Mouse (Mus musculus) midbrain, embryonic 14.5 days (tissue): ENCODE data around the gene Ippk. TPM values are rescaled to one million over a fixed set of nuclear protein-coding genes. Genes with fewer than 3 reads are reported as not detected.

Source experiments
- ATAC-seq: fragments of 200-750 bp; cut with Nextera tagmentation; 2 replicates; pipeline ENCODE4 v1.8.0; 2017; ENCODE audit warnings: moderate number of reproducible peaks, moderate library complexity; ENCODE audit not compliant: low FRiP score, low TSS enrichment
- DNase-seq: peaks from one replicate; pipeline ENCODE4 v3.0.0-alpha.2; 2015
- H3K27ac ChIP-seq: fragments of 300-500 bp; sonication (generic); replicated peaks from 2 replicates; pipeline ENCODE4 v1.5.1; 2014; ENCODE audit warnings: mild to moderate bottlenecking, low read depth, low read length, moderate library complexity
- H3K27me3 ChIP-seq: fragments of 300-500 bp; sonication (generic); 2 replicates; pipeline ENCODE4 v1.6.1; 2014; ENCODE audit warnings: low read length, control low read depth, mixed read lengths; ENCODE audit not compliant: control insufficient read depth, insufficient read depth
- H3K36me3 ChIP-seq: fragments of 300-500 bp; sonication (generic); 2 replicates; pipeline ENCODE4 v1.6.1; 2014; ENCODE audit warnings: low read length, control low read depth; ENCODE audit not compliant: control insufficient read depth, insufficient read depth
- H3K4me1 ChIP-seq: fragments of 300-500 bp; sonication (generic); 2 replicates; pipeline ENCODE4 v1.6.1; 2014; ENCODE audit warnings: mild to moderate bottlenecking, antibody characterized with exemption, low read length, control low read depth; ENCODE audit not compliant: control insufficient read depth, insufficient read depth
- H3K4me2 ChIP-seq: fragments of 300-500 bp; sonication (generic); 2 replicates; pipeline ENCODE4 v1.6.1; 2014; ENCODE audit warnings: mild to moderate bottlenecking, low read length, moderate library complexity
- H3K4me3 ChIP-seq: fragments of 300-500 bp; sonication (generic); replicated peaks from 2 replicates; pipeline ENCODE4 v1.5.1; 2014; ENCODE audit warnings: low read depth, low read length
- H3K9ac ChIP-seq: fragments of 300-500 bp; sonication (generic); replicated peaks from 2 replicates; pipeline ENCODE4 v1.6.1; 2014; ENCODE audit warnings: mild to moderate bottlenecking, low read length, moderate library complexity
- H3K9me3 ChIP-seq: fragments of 300-500 bp; sonication (generic); 2 replicates; pipeline ENCODE4 v1.6.1; 2016; ENCODE audit warnings: low read length, control low read depth, mixed read lengths; ENCODE audit not compliant: control insufficient read depth
- WGBS: fragments of 180-500 bp; shearing (Covaris S2); extraction: QIAGEN DNeasy Blood & Tissue Kit; methylation state at CpG from one replicate; pipeline ENCODE4 v1.1.7; 2014; 5-methylcytosine and 5-hydroxymethylcytosine counted together
- polyA plus RNA-seq: library from polyadenylated mRNA; unstranded; fragments of >200 nt; fragmentation: Nextera tagmentation; extraction: Ambion mirVana; gene quantifications from 2 replicates; pipeline ENCODE4 v1.2.1, GENCODE M21; 2014

The Ippk gene
- polyA plus RNA-seq, 1 experiment from 2014 or later: 15.7 TPM

DNA sequence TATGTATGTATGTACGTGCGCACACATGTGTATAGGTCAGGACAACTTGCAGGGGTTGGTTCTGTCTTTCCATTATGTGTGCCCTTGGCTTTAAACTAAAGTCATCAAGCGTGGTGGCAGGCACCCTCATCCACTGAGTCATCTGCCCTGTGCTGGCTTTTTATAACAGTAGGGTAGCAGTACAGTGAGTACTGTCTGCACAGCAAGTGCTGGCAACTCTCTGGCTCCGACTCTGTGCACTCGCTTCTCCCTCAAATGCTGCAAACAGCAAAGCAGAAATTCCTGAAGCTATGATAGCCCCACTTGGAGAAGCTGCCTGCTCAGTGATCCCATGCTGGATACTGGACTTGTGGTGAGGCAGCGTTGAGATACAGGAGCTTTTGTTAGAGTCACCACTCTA, 23.4 kb downstream of the Ippk start:
- Histone ChIP-seq H3K27ac (no peak overlapping the region), H3K9ac (no peak overlapping the region), H3K4me1 (no peaks in the 10 kb centered on the region), H3K36me3 (peaks cover 45% of the 10 kb centered on the region), H3K4me2 (no peak overlapping the region), H3K4me3 (no peak overlapping the region), H3K27me3 (no peaks in the 10 kb centered on the region), H3K9me3 (no peaks in the 10 kb centered on the region)
- ATAC-seq (no peak), DNase-seq (no peak)
- WGBS: 95% methylated on average over 6 of the region's 6 CpGs

DNA sequence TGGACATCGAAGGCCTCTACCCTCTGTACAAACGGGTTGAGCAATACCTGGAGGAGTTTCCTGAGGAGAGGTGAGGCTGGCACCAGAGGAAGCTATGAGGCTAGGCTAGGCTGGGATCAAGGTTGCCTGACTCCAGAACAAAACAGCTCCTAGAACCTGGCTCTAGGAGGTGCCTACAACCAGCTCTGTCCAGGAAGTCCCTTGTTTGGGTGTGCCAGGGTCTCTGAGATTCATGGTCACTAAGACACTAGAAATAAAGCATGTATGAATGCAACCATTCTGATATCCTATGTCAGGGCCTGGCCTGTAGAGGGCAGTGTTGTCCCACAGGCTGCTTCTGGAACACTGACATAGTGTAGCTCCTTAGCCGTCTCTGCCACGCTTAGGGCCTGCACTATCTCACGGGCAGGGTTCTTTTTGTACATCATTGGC, 28.3 kb downstream of the Ippk start:
- H3K4me1 ChIP-seq: no peaks in the 10 kb centered on the region
- no peak overlapping the region for H3K4me2 ChIP-seq
- peak; percentile 67; the same call in 1 of the 2 replicates for ATAC-seq
- H3K36me3 ChIP-seq: peaks cover 53% of the 10 kb centered on the region
- H3K9me3 ChIP-seq: no peaks in the 10 kb centered on the region
- DNase-seq: peak; percentile 90
- H3K9ac ChIP-seq: no peak overlapping the region
- no peak overlapping the region for H3K4me3 ChIP-seq
- WGBS: 40% methylated on average over 5 of the region's 5 CpGs
- no peaks in the 10 kb centered on the region for H3K27me3 ChIP-seq
- H3K27ac ChIP-seq: no peak overlapping the region

GRCm38 (mm10) chr13:49460276-49460675, 39.2 kb downstream of the Ippk start:
- Histone ChIP-seq H3K4me2 (no peak overlapping the region), H3K9me3 (no peaks in the 10 kb centered on the region), H3K4me1 (no peaks in the 10 kb centered on the region), H3K9ac (no peak overlapping the region), H3K27me3 (no peaks in the 10 kb centered on the region), H3K36me3 (peaks cover 55% of the 10 kb centered on the region), H3K27ac (no peak overlapping the region), H3K4me3 (no peak overlapping the region)
- no peak for DNase-seq
- ATAC-seq: no peak
- 93% methylated on average over 4 of the region's 4 CpGs for WGBS

DNA sequence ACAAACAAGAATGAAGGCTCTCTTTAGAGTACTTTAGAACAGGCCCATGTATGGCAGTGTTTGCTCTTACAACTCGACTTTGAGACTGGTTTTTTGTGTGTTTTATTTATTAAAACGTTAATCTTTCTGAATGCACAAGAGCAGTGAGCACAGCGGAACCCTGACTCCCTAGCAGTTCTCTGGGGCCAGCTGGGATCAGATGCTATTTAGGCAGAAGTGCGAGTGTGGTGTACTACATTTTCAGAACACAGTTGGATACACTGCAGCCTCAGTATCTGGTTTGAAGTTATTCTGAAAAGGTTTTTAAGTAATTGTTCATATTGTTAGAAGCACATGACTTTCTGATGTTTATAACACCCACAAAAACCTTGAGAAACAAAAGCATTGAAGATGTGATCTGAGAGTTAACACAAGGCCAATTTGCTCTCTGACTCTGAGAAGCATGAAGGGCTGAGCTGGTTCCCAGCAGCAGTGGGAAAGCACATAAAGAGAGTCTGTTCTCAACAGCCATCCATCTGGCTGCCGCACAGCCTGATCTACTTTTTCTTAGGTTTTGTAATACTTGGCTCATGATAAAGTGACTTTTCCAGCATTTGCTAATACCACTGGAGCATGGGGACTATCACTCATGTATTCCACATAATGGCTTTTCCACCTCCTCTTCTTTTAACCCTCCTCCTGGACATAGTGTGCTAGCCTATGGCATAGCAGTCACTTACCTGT, 39.8 kb downstream of the Ippk start:
- 85% methylated on average over 5 of the region's 5 CpGs for WGBS
- H3K36me3 ChIP-seq: peaks cover 55% of the 10 kb centered on the region
- H3K9me3 ChIP-seq: no peaks in the 10 kb centered on the region
- H3K27me3 ChIP-seq: no peaks in the 10 kb centered on the region
- ATAC-seq (no peak), DNase-seq (no peak)
- no peak overlapping the region for H3K4me2 ChIP-seq
- no peaks in the 10 kb centered on the region for H3K4me1 ChIP-seq
- no peak overlapping the region for H3K9ac ChIP-seq
- H3K27ac ChIP-seq: no peak overlapping the region
- no peak overlapping the region for H3K4me3 ChIP-seq

DNA sequence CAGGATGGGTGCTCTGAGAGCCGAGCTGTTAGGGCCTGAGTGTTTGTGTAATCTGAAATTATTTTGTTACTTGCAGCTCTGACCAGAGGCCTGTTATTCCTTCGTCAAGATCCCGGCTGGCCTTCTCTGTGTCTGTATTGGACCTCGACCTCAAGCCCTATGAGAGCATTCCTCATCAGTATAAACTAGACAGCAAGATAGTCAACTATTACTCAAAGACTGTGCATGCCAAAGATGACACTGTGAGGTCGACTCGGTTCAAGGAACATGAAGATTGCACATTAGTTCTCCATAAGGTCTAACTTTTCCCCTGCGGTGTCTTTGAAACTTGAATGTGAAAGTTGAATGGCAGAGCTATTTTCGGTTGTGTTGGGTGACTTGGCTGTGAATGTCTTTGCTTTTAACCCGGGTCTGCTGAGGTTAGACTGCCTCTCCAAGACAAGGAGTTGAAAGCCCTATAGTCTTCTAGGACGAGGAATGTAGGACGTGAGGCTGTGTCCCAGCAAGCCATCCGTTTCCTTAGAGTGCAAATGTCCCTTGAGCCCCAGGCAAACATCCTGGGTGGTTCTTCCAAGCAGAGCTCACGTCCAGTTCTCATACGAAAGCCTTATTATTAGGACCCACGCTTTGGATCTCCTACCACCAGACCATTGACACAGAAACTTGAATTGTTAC, 40.5 kb downstream of the Ippk start:
- Histone ChIP-seq H3K36me3 (peaks cover 55% of the 10 kb centered on the region), H3K4me2 (no peak overlapping the region), H3K27me3 (no peaks in the 10 kb centered on the region), H3K9me3 (no peaks in the 10 kb centered on the region), H3K27ac (no peak overlapping the region), H3K4me1 (no peaks in the 10 kb centered on the region), H3K9ac (no peak overlapping the region), H3K4me3 (no peak overlapping the region)
- ATAC-seq (no peak), DNase-seq (no peak)
- WGBS: 85% methylated on average over 15 of the region's 15 CpGs

DNA sequence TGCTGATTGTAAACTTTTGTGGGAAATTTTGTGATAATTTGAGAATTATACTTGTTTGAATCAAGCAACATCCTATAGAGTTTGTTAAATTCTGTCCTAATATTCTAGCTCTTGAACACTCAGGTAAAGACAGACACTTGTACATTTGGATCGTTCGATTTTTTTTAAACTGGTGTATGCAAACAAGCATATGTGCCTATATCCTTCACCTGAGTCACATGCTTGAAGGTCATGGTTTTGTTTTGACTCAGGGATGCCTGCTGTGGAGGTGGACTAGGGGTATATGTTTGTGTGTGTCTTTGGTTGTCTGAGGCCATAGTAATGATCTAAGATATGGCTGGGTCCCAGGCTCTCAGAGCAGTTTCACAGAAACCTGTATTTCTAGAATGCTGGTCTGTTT, 41.9 kb downstream of the Ippk start:
- H3K4me3 ChIP-seq: no peak overlapping the region
- H3K9ac ChIP-seq: no peak overlapping the region
- DNase-seq (no peak), ATAC-seq (no peak)
- H3K4me1 ChIP-seq: no peaks in the 10 kb centered on the region
- no peak overlapping the region for H3K4me2 ChIP-seq
- H3K27me3 ChIP-seq: no peaks in the 10 kb centered on the region
- WGBS: 95% methylated on average over 2 of the region's 2 CpGs
- H3K27ac ChIP-seq: no peak overlapping the region
- peaks cover 55% of the 10 kb centered on the region for H3K36me3 ChIP-seq
- H3K9me3 ChIP-seq: no peaks in the 10 kb centered on the region

DNA sequence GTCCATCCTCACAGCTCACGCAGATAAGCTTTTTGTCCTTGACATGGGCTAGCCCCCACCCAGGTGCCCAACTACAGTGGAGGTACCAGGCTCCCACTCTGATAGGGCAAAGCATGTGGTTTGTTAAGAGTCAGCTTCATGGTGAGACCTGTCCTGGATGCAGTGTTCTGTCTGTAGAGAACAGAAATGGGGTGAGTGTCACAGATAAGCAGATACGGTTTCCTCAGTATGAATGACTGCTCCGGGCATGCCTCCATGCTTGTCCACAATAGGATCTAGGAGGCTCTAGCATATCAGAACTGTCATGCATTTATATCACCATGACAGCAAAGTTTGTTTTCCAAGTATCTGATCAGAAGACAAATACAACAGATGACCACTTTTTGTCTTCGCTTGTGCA, 44.8 kb downstream of the Ippk start:
- Histone ChIP-seq H3K9ac (no peak overlapping the region), H3K36me3 (peaks cover 32% of the 10 kb centered on the region), H3K27ac (no peak overlapping the region), H3K4me1 (no peaks in the 10 kb centered on the region), H3K4me2 (no peak overlapping the region), H3K9me3 (no peaks in the 10 kb centered on the region), H3K4me3 (no peak overlapping the region), H3K27me3 (no peaks in the 10 kb centered on the region)
- DNase-seq: no peak
- 94% methylated on average over 4 of the region's 4 CpGs for WGBS
- ATAC-seq: no peak

DNA sequence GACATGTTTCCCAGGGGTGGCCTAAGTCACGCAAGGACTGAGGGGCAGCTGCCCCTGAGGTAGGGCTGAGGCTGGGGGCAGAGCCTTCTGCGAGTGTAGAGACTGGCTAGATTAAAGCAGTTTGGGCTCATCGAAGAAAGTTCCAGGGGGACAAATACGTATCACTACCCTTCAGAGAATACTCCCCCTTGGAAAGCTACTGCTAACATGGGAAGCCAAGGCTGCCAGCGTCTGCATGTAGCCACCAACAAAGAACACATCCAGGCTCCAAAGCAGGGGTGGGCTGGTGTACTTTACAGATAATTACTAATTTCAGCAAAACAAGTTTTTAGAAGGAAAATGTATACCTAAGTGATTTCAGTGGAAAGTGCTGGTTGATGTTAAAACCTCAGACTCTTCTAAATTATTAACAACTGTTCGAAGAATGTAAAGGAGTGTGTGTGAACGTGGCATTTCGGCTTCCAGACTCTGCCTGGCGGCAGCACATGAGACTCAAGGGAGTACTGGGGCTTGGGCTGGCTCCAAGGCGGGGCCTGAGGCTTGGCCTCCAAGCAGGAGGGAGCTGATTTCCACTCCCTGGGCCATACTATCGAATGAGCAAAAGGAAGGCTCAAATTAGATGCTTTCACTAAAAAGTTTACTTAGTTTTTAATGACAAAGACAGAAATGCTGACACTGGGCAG, 45.5 kb downstream of the Ippk start:
- no peaks in the 10 kb centered on the region for H3K9me3 ChIP-seq
- ATAC-seq: no peak
- H3K4me2 ChIP-seq: no peak overlapping the region
- WGBS: 81% methylated on average over 11 of the region's 11 CpGs
- no peak overlapping the region for H3K9ac ChIP-seq
- H3K27me3 ChIP-seq: no peaks in the 10 kb centered on the region
- H3K4me3 ChIP-seq: no peak overlapping the region
- DNase-seq: no peak
- no peak overlapping the region for H3K27ac ChIP-seq
- H3K4me1 ChIP-seq: no peaks in the 10 kb centered on the region
- H3K36me3 ChIP-seq: peaks cover 25% of the 10 kb centered on the region
